Mouse (Mus musculus) hindbrain, postnatal 0 days (tissue): ENCODE results near the gene Tceanc2. TPM values are rescaled to one million over a fixed set of nuclear protein-coding genes. Genes with fewer than 3 reads are reported as not detected.

ENCODE experiments used
- ATAC-seq: fragments of 200-750 bp; cut with Nextera tagmentation; 2 replicates; pipeline ENCODE4 v1.8.0; 2017; ENCODE audit warnings: mild to moderate bottlenecking, moderate TSS enrichment, moderate library complexity
- DNase-seq: peaks from one replicate; pipeline ENCODE4 v3.0.0-alpha.2; 2015; ENCODE audit warnings: low spot score
- H3K27ac ChIP-seq: fragments of 300-500 bp; sonication (generic); 2 replicates; pipeline ENCODE4 v1.5.1; 2014; ENCODE audit warnings: mild to moderate bottlenecking
- H3K27me3 ChIP-seq: fragments of 300-500 bp; sonication (generic); 2 replicates; pipeline ENCODE4 v1.6.1; 2014; ENCODE audit warnings: low read length, mixed read lengths; ENCODE audit not compliant: insufficient read depth
- H3K36me3 ChIP-seq: fragments of 300-500 bp; sonication (generic); 2 replicates; pipeline ENCODE4 v1.6.1; 2014; ENCODE audit warnings: low read length, mixed read lengths; ENCODE audit not compliant: insufficient read depth
- H3K4me1 ChIP-seq: fragments of 300-500 bp; sonication (generic); 2 replicates; pipeline ENCODE4 v1.6.1; 2014; ENCODE audit warnings: antibody characterized with exemption, low read length, mixed read lengths; ENCODE audit not compliant: insufficient read depth
- H3K4me2 ChIP-seq: fragments of 300-500 bp; sonication (generic); 2 replicates; pipeline ENCODE4 v1.6.1; 2014; ENCODE audit warnings: low read depth, mild to moderate bottlenecking, low read length, moderate library complexity, mixed read lengths
- H3K4me3 ChIP-seq: fragments of 300-500 bp; sonication (generic); 2 replicates; pipeline ENCODE4 v1.5.1; 2014; ENCODE audit warnings: low read length
- H3K9ac ChIP-seq: fragments of 300-500 bp; sonication (generic); replicated peaks from 2 replicates; pipeline ENCODE4 v1.6.1; 2014; ENCODE audit warnings: mild to moderate bottlenecking, low read length, moderate library complexity, mixed read lengths
- H3K9me3 ChIP-seq: fragments of 300-500 bp; sonication (generic); 2 replicates; pipeline ENCODE4 v1.6.1; 2016; ENCODE audit warnings: low read length, mixed read lengths
- CTCF ChIP-seq: IDR thresholded peaks from 2 replicates; pipeline ENCODE4 v1.5.1; 2016; ENCODE audit warnings: antibody characterized with exemption, control low read depth, low read depth
- WGBS: fragments of 180-500 bp; shearing (Covaris S2); extraction: QIAGEN DNeasy Blood & Tissue Kit; methylation state at CpG from one replicate; pipeline ENCODE4 v1.1.7; 2014; 5-methylcytosine and 5-hydroxymethylcytosine counted together
- polyA plus RNA-seq: library from polyadenylated mRNA; unstranded; fragments of >200 nt; fragmentation: Nextera tagmentation; extraction: Ambion mirVana; gene quantifications from 2 replicates; pipeline ENCODE4 v1.2.1, GENCODE M21; 2015
- total RNA-seq: library from RNA; depleted of rRNA; stranded (reverse); fragments of >200 nt; gene quantifications from 2 replicates; pipeline ENCODE4 v1.2.3, GENCODE M21; 2014

The Tceanc2 gene
- total and polyA plus RNA-seq, 2 experiments from 2014 or later, result 5.4 to 17.3 TPM

DNA sequence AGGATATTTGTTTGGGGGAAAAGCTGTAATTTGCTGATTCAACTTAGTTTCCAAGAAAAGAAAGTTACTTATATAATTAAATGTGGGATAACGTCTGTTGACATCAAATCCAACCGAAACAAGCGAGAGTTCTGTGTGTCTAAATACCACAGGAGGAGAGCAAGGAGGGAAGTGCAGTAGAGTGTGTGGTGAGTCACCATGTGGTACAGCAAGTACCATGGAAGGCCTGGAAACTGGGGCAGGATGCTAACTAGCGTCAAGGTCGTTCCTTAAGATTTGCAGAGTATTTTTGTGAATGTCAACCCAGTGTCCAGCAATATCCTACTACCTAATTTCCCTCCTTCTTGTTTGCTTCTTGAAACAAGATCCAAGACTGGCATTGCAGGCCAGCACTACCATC is 19.2 kb upstream of the Tceanc2 start:
- Histone ChIP-seq H3K4me2 (no peak overlapping the region), H3K9me3 (no peaks in the 10 kb centered on the region), H3K4me3 (no peak overlapping the region), H3K27me3 (no peaks in the 10 kb centered on the region), H3K36me3 (peaks cover 59% of the 10 kb centered on the region), H3K9ac (no peak overlapping the region), H3K27ac (no peak overlapping the region), H3K4me1 (no peaks in the 10 kb centered on the region)
- DNase-seq, result no peak
- no peak for ATAC-seq
- no peak for TF ChIP-seq CTCF
- 91% methylated on average over 5 of the region's 5 CpGs for WGBS

DNA sequence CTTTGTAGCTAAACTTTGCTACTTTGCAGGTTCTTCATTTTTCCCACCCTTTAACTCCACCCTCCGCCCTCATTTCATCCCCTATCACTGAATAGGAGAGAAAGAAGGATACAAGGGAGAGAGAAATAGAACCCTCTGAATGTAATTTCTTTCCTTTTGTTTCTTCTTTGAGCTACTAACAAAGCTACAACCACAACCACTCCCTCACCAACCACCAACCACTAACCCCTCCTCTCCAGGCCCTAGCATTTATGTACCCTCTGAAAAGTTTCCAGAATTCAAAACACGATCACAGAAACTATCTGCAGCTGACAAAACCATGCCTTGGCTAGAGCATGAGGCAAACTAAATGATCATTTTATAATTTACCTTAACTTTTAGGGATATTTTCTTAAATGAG is 17.5 kb upstream of the Tceanc2 start:
- no peak overlapping the region for H3K27ac ChIP-seq
- no peak overlapping the region for H3K9ac ChIP-seq
- TF ChIP-seq CTCF, result no peak
- no peaks in the 10 kb centered on the region for H3K9me3 ChIP-seq
- no peak overlapping the region for H3K4me3 ChIP-seq
- no peaks in the 10 kb centered on the region for H3K27me3 ChIP-seq
- ATAC-seq, result no peak
- H3K4me2 ChIP-seq, result no peak overlapping the region
- no peaks in the 10 kb centered on the region for H3K4me1 ChIP-seq
- H3K36me3 ChIP-seq, result peaks cover 50% of the 10 kb centered on the region
- DNase-seq, result no peak
- 94% methylated on average over 2 of the region's 2 CpGs for WGBS

DNA sequence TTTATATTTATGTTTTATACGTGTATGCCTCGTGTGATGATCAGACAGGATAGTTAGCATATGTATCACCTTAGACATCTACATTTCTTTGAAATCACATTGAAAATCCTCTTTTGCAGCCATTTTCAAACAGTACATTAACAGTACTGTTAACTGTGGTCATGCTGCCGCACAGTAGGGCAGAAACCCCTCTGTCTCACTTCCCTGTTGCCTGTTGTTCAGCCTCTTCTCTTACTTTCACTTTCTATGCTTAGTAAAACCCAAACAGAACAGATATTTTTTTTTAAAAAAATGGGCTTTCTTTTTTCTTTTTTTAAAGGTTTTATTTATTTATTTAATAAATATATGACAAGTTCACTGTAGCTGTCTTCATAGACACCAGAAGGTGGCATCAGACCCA is 14.9 kb upstream of the Tceanc2 start:
- Histone ChIP-seq H3K4me2 (no peak overlapping the region), H3K4me1 (no peaks in the 10 kb centered on the region), H3K9me3 (no peaks in the 10 kb centered on the region), H3K27me3 (no peaks in the 10 kb centered on the region), H3K9ac (no peak overlapping the region), H3K4me3 (no peak overlapping the region), H3K36me3 (peaks cover 48% of the 10 kb centered on the region), H3K27ac (no peak overlapping the region)
- ATAC-seq (no peak), DNase-seq (no peak)
- 94% methylated on average over 3 of the region's 3 CpGs for WGBS
- TF ChIP-seq CTCF, result no peak

DNA sequence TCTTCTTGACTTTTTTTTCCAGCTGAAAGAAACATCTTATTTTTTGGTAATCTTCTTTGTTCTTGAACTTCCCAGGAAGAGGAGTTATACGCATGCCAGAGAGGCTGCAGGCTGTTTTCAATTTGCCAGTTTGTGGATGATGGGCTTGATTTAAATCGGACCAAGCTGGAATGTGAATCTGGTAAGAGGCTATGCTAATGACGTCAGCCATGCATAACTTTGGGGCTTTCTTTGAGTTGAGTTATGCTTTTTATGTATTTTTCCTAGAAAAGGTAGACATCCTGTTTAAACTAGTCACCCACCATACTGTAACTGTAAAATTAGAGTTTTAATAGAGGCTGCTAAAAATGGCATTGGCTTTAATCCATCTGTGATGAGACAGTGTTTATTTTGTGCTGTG is 6.8 kb upstream of the Tceanc2 start:
- TF ChIP-seq CTCF, result no peak

DNA sequence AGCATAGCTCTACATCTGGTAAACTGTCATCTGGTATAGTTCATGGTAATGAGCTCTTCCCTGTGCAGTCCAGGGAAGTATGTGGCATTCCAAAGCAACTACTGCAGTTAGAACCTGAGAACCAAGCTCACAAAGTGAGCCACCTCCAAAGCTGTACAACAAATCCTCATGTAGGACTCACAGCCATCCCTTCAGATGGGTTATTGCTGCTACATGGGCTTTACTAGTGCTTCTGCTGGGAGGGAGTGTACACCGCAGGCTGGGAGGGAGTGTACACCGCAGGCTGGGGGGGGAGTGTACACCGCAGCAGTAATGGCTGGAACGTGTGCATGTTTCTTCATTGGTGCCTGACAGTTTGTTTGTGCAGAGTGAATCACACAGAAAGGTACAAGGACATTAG is 4.3 kb upstream of the Tceanc2 start:
- ATAC-seq (no peak), DNase-seq (no peak)
- no peak overlapping the region for H3K4me3 ChIP-seq
- H3K4me2 ChIP-seq, result no peak overlapping the region
- no peak for TF ChIP-seq CTCF
- H3K36me3 ChIP-seq, result peaks cover 16% of the 10 kb centered on the region; the same call in 1 of the 2 replicates
- no peak overlapping the region for H3K27ac ChIP-seq
- no peaks in the 10 kb centered on the region for H3K9me3 ChIP-seq
- WGBS, result 85% methylated on average over 4 of the region's 4 CpGs
- no peak overlapping the region for H3K9ac ChIP-seq
- no peaks in the 10 kb centered on the region for H3K27me3 ChIP-seq
- peaks cover 2% of the 10 kb centered on the region; the same call in 1 of the 2 replicates for H3K4me1 ChIP-seq

More for the DNA sequence above, 6.8 kb upstream of the Tceanc2 start:
- Histone ChIP-seq H3K9ac (no peak overlapping the region), H3K27ac (no peak overlapping the region), H3K27me3 (no peaks in the 10 kb centered on the region), H3K36me3 (peaks cover 38% of the 10 kb centered on the region), H3K4me3 (no peak overlapping the region), H3K4me1 (no peaks in the 10 kb centered on the region), H3K9me3 (no peaks in the 10 kb centered on the region), H3K4me2 (no peak overlapping the region)
- 61% methylated on average over 3 of the region's 3 CpGs for WGBS
- DNase-seq (no peak), ATAC-seq (no peak)

DNA sequence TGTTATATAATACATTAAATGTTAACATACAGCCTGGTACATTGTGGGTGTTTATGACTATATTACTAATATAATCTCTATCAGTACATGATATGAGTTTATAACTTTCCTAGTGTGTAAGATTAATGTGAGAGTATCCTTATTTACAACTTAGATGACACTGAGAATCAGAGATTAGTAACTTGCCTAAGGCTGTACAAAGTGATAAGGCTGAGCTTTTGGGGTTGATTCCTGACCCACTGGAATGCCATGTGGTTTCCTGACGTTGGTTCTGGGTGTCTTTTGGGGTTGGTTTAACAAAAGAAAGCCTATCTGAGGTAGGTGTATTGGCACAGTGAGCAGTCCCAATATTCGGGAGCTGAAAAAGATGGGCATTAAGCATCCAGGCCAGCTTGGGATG is 3.9 kb upstream of the Tceanc2 start:
- DNase-seq (no peak), ATAC-seq (no peak)
- WGBS, result 67% methylated on average over 2 of the region's 2 CpGs
- no peaks in the 10 kb centered on the region for H3K27me3 ChIP-seq
- TF ChIP-seq CTCF, result no peak
- H3K4me2 ChIP-seq, result no peak overlapping the region
- H3K36me3 ChIP-seq, result peaks cover 12% of the 10 kb centered on the region; the same call in 1 of the 2 replicates
- no peak overlapping the region for H3K9ac ChIP-seq
- no peaks in the 10 kb centered on the region for H3K9me3 ChIP-seq
- peaks cover 2% of the 10 kb centered on the region; the same call in 1 of the 2 replicates for H3K4me1 ChIP-seq
- H3K4me3 ChIP-seq, result no peak overlapping the region
- H3K27ac ChIP-seq, result no peak overlapping the region

DNA sequence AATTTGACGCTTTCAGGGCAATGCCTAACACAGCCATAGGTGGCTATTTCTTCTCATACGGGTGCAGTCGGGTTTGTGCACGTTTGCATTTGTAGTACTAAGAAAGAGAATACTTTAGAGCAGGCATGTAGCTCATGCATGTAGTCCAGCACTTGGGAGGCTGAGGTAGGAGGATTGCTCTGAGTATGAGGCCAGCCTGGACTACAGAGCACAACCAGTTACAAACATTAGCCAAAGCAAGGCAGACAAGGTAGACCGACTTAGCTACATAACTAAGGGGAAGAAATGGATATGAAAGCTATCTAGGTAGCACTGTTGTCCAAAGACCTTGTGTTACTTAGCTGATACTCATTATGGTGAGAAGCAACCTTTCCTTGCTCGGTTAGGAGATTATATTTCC is 3.0 kb upstream of the Tceanc2 start:
- H3K9me3 ChIP-seq, result no peaks in the 10 kb centered on the region
- DNase-seq (no peak), ATAC-seq (no peak)
- no peak overlapping the region for H3K4me2 ChIP-seq
- 88% methylated on average over 6 of the region's 6 CpGs for WGBS
- no peak overlapping the region for H3K9ac ChIP-seq
- peaks cover 2% of the 10 kb centered on the region; the same call in 1 of the 2 replicates for H3K4me1 ChIP-seq
- TF ChIP-seq CTCF, result no peak
- no peak overlapping the region for H3K27ac ChIP-seq
- H3K36me3 ChIP-seq, result peaks cover 9% of the 10 kb centered on the region; the same call in 1 of the 2 replicates
- H3K4me3 ChIP-seq, result no peak overlapping the region
- no peaks in the 10 kb centered on the region for H3K27me3 ChIP-seq
